Mouse (Mus musculus): ENCODE results near the gene Cep83.

Gene Cep83

DNA sequence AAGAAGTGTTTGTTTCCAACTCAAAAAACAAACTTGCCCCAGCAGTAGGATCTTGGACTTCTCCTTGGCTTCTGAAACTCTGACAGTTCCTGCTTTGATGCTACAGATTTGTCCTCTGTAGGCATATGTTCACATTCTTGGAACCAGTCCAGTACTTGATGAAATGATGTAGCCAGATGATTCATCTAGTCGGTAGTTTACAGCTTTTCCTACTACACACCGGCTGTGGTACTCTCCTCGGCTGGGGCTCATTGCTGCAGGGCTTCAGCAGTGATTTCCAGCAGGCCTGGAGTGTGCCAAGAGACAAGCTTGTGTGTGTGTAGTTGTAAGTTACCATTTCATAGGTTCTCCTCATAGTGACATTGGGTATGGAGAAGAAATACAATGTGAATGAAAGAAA, 83.0 kb downstream of the Cep83 start:
- in situ Hi-C loops (cut with MboI; ENCODE audit: unreplicated experiment in 2 of 2): loop anchor here in 1 of 2 experiments (10.0 kb wide), 1 partner anchor 147 kb away; no protein-coding TSS in a partner anchor

DNA sequence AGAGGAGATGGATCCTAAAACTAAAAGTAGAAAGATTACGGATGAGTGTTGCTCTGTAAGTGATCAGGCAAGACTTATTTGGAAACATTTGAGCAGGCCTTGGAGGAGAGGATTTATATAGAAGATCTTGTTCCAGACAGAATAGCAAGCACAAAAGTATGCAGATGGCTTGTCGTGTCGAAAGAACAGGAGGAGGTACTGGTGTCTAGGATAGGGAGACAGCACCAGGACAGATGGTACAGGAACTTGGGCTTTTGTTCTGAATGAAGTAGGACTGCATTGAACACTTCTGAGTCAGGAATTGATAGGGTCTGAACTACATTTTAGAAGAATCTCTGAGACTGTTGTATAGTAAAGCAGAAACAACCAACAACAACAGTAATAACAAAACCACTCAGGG, 89.1 kb downstream of the Cep83 start:
- in situ Hi-C loops (cut with MboI; ENCODE audit: unreplicated experiment in 2 of 2): loop anchor here in 1 of 2 experiments (10.0 kb wide), 1 partner anchor 153 kb away; no protein-coding TSS in a partner anchor

DNA sequence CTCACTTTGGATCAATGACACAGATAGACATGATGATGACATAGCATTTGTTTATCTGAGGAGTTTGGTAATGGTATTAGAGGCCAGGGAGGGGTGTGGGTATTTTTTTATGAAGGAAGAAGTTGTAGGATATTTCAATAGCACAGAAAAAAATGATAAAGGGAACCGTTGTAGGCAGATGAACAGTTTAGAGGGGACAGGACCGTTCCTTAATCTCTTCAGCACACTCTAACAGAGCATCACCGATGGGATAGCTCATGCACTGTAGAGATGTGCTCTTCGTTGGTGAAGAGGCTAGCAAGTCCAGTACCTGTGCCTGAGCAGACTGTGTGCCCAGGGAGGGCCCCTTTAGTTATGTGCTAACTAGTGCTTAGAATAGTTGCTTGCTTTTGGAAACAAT, 90.9 kb downstream of the Cep83 start:
- in situ Hi-C loops (cut with MboI; ENCODE audit: unreplicated experiment in 2 of 2): loop anchor here in 1 of 2 experiments (10.0 kb wide), 1 partner anchor 155 kb away; no protein-coding TSS in a partner anchor

DNA sequence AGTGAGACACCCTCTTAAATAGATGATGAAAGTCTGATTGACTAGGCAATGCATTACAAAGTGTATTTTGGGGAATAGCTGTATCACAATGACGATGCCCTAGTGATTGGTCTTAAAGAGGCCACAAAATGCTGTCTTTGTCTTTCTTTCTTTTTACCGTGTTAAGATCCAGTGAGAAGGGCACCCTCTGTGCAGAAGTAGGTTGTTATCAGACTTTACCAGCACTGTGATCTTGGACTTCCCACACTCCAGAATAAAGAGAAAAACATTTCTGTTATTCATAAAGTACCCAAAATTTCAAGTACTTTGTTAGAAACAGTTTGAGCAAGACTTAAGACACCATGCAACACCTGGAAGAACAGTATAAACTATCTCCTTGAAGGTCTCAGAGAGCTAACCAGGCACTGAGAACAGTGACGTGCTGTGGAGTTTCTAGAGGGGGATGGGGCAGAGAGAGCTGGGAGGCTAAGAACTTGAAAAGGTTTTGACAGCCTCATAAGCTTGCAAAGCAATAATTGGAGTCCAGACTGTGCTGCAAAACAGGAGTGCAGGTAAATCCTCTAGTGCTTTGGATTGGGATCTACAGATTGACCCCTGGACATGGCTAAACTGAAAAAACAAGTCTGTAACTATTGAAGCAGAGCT, 92.3 kb downstream of the Cep83 start:
- in situ Hi-C loops (cut with MboI; ENCODE audit: unreplicated experiment in 2 of 2): no loop called here

DNA sequence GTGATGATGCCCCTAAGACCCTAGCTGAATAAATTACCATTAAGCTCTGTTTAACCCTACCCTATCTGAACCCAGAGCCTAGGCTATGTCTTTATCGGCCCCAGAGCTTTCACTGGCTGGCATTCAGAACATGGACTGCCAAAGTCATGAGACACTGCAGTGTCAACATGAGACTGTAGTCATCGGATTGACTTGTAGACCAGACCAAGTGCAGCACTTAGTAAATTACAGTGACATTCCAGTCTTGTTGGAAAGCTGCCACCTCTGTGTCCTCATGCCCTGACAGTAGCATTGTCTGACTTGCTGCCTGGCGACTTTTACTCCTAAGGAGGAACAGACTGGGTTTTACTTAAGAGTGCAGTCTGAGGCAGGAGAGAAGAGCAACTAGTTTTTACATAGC, 100.8 kb downstream of the Cep83 start:
- in situ Hi-C loops (cut with MboI; ENCODE audit: unreplicated experiment in 2 of 2): no loop called here

DNA sequence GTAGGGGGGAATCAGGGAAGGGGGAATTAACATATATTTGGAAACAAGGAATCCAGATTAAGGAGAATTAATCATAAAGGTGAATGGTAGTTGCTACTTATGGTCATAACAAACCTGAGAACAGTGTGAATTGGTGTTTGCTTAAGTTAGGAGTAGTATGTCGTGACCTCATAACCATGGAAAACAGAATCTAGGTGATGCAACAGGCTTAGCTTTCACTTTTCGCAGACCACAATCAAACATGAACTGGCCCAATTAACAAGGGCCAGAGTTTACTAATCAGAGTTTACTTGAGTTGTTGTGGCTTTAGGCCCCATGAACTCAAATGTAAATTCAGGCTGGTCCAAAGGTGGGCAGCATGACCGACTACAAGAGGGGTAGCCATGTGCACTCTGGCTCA, 105.5 kb downstream of the Cep83 start:
- in situ Hi-C loops (cut with MboI; ENCODE audit: unreplicated experiment in 2 of 2): no loop called here

DNA sequence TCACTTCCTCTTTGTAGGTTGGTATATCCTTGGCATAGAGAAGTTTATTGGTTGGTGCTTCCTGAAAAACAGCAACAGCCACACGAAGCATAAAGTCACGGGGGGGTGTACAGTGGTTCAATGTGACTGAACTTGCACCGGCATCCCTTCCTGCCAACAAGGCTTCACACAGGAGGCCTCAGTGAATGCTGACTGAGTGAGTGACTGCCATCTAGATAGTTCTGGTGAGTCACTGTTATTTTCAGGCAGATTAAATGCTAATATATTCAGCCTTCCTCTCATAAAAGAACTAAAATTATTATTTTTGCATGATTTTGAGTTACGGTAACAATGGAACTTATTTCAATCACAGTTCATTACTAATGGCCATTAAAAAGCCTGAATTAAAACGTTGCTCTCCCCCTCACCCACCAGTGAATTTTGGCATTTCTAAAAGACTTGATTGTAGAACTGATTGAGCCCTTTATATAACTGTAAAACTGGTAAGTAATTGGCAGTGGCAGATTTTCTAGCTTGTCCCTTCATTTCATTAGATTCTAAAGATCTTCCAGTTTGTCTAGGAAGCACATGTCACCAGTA, 106.3 kb downstream of the Cep83 start:
- in situ Hi-C loops (cut with MboI; ENCODE audit: unreplicated experiment in 2 of 2): no loop called here

DNA sequence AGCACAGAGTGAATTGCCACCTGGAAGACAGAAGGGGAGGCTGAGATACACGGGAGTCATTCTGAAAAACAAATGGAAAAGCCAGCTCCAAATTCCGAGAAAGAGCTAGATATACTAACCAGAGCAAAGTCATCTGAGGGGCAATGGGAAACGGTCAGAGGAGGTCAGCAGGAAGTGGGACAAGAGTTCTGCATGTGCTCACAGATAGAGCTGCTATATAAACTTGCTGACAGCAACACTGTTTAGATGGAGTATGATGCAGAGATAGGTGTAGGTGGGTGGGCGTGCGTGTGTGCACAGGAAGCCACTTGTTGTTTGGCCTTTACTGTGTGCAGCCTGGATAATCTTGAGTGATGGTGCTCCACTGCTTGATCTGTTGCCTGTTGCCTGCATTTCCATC, 109.7 kb downstream of the Cep83 start:
- in situ Hi-C loops (cut with MboI; ENCODE audit: unreplicated experiment in 2 of 2): no loop called here

DNA sequence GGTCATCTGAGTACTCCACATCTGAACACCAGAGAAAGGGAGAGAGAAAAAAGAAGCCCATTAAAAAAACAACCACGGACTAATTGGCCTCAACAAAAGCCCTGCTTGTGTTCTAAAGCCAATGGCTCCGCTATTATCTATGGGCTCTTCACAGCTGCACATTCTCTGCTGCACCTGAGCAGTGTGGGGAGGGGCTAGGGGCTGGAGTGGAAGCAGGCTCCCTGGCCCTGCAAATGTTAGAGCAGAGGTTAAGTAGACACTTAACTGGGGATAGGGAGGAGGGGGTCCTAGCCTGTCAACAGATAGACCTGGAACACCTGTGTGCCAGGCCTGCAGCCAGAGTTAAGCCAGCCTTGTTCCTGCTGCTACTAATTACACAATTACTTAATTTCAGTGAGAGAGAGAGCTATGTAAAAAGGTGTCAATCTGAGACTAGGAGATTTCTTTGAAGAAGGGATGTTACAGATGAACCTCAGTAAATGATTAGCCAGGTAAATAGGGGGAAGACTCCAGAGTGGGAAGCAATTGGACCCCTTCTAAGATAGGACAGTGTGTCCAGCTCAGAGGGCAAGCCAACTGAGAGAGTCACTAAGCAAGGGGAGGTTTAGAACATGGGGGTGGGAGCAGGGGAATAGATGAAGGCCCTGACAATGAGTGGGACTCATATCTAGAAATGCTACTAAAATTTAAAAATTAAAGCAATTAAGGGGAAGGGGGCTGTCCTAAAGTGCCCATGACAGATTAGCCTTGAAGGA, 111.2 kb downstream of the Cep83 start:
- in situ Hi-C loops (cut with MboI; ENCODE audit: unreplicated experiment in 2 of 2): no loop called here

DNA sequence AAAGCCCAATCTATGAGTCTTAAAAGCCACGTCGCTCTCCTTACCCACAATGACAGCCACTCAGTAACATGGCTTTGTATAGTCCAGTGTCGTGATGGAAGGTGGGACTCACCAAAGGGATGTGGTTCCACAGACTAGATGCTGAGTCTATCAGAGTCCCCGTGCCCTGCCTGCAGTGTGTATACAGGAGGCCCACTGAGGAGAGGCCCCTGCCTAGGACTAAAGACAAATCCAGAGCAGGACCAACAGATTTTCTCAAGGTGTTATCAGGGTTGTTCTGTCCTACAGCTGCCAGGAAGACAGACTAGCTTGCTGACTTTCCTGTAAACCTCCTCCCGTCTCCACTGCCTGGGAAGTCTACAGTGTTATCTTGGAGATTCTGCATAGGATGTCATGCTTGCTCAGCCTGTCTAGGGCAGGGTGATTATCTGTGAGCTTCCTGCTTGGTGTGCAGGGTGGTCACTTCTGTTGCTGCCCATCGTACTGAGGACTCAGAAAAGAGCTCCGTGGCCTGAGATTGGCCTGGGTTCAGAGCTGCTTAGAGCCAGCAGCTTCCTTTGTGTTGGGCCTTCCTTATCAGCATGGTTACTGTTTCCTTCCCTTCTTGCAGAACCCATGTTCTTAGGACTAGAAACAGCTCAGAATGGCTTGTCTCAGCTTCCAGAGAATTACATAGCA, 112.4 kb downstream of the Cep83 start:
- in situ Hi-C loops (cut with MboI; ENCODE audit: unreplicated experiment in 2 of 2): no loop called here

DNA sequence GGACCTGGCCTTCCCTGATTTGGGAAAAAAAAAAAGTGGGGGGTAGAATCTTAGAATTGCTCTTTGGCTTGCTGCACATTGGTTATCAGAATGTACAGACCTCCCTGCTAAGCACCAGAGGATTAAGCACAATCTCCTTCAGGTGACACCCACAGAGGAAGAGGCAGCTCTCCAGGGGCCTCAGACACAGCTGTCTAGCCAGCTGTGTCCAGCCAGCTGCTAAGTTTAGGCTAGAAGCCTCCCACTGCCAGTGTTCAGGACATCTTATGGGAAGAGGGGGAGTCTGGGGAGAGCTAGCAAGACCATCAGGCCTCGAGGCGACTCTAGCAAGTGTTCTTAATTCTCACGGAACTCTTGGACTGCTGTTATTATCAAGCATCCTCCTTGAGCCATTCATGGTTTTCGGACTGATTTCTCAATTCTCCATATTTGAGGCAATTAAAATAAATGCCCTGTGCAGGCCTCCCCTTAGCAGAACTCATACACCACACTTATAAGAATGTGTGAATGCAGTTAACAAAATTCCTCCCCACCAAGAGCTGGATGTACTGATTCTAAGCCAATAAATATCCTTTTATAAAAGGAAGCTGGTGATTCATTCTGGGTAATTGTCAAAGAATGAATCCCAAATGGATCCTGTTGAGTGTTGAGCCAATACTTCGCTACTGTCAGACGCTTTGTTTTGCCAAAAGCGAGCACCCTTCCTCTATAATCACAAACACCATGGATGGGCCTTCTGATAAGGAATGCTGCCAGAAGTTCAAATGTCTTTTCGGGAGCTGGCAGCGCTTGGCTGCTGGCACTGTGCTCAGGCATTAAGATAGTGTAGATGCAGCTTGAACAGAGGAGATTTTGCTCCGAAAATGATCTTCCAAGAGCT, 115.8 kb downstream of the Cep83 start:
- in situ Hi-C loops (cut with MboI; ENCODE audit: unreplicated experiment in 2 of 2): no loop called here

DNA sequence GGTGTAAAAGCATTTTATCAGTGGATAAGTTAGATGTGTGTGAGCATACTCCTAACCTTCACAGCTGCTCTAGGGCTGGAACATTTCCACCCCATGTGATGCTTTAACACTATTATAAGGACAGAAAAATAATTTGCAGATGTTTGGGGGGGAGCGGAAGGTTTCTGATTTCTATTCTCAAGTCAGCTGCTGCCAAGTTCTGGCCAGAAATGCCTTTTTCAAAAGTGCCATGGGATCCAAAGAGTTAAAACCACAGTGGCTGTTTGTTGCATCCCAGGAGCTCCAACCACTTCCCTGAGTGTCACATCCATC, 116.4 kb downstream of the Cep83 start:
- in situ Hi-C loops (cut with MboI; ENCODE audit: unreplicated experiment in 2 of 2): no loop called here

DNA sequence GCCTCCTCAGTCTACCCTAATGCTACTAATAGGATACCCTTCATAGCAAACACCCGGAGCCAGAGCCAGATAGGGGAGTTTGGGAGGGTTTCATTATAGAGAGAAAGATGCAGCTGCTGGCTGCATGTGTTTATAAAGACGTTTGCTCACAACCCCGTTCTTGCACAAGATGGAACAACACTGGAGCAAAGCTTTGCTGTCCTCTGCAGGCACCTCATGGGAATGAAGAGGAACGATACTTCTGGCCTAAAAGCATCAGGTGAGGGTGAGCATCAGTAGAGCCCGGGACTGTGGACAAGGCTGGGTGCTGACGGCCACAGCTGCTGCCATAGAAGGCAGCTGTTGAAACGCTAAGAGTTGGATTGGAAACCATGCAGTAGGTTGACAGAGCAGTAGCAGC, 118.9 kb downstream of the Cep83 start:
- in situ Hi-C loops (cut with MboI; ENCODE audit: unreplicated experiment in 2 of 2): no loop called here

DNA sequence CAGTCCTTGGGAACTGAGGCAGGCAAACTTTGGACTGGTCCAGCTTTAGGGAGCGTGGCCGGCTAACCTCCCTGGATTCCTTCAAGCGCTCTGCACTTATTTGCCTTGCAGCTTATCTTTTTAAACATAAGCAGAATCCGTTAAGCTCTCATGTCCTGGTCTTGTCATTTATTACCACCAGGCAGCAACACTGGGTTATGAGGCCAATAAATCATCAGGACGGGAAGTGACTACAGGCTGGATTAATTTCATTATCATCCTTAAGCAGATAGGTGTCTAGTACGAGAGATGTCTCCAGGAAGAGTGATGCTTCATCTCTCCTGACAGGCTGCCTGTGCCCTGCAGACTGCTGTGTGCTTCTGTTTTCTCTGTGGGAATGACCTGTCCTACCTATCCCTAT, 119.8 kb downstream of the Cep83 start:
- in situ Hi-C loops (cut with MboI; ENCODE audit: unreplicated experiment in 2 of 2): no loop called here

DNA sequence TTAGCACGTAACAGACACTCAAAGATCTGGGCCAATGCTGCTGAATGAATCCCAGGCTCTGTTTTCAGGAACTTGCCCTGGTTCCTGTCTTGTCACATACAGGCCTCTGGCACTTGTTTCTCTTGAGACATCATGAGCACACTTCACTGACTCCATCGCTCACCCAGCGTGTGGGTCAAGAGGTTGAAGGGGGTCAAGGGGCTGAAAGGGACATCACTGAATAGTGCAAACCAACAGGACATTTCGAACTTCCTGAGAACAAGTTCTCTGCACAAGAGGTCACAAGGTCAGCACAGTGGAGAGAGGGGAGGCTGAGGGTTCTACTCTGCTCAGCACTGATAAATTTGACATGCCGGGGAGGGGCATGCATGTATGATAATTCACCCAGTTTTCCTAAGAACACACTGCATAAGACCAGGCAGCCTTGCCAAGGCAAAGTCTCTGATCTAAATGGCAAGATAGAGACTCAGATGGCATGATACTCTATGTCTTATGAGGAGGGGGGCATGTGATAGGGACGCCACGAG, 121.6 kb downstream of the Cep83 start:
- in situ Hi-C loops (cut with MboI; ENCODE audit: unreplicated experiment in 2 of 2): no loop called here

DNA sequence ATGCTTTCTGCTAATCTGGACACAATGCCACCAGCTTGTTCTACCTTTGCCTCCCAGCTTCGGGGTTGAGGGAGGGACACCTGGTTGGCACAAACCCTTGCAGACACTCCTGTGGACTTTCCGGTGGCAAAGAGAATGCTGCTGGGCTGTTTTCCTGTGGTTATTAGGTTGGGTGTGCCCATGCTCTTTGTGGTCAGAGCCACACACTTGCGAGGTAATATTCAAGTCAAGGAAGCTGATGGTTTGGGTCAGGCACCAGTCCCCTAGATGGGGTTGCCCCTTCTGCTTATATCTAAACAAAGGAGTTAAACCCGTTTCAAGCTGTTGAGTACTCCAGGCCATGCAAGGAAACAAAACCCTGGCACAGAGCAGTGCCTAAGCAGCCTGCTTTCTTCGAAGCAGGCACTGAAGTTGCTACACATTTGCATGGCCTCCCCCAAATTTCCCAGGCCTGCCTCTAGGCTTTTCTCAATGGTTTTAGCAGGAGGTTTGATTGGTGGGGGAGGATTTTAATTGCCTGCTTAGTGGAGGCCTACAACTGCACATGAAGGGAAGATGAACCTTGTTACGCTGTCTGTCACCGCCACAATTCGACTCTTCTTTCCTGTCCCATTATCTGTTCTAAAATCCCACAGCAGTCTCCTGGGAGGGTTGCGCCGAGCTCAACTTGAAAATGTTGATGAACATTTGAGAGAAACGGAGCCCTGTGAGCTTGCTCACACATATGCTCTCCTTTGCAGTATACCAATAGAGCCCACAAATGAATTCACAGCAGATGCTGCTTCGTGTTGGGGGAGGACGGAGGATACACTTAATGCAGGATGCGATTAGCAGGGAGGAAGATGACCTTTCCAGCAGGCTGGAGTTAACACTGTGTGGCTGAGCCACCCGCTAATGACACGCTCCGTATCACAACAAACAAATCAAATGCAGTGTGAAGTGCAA, 123.7 kb downstream of the Cep83 start:
- in situ Hi-C loops (cut with MboI; ENCODE audit: unreplicated experiment in 2 of 2): no loop called here

DNA sequence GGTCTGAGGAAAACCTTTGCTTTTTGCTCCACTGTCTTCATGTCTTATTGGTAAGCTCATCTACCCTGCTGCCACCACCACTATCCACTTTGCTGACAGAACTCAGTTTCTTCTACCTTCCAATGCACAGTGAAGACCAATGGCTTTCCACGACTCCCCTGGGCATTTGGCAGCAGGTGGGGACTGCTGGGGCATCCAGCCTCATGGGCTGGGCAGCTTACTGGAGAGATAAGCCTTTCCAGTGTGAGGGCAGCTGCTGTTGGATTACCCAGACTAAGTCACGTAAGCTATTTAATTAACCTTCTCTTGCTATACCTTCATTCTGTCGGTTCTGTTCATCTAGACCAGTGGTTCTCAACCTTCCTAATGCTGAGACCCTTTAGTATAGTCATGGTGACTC, 129.7 kb downstream of the Cep83 start:
- in situ Hi-C loops (cut with MboI; ENCODE audit: unreplicated experiment in 2 of 2): no loop called here

DNA sequence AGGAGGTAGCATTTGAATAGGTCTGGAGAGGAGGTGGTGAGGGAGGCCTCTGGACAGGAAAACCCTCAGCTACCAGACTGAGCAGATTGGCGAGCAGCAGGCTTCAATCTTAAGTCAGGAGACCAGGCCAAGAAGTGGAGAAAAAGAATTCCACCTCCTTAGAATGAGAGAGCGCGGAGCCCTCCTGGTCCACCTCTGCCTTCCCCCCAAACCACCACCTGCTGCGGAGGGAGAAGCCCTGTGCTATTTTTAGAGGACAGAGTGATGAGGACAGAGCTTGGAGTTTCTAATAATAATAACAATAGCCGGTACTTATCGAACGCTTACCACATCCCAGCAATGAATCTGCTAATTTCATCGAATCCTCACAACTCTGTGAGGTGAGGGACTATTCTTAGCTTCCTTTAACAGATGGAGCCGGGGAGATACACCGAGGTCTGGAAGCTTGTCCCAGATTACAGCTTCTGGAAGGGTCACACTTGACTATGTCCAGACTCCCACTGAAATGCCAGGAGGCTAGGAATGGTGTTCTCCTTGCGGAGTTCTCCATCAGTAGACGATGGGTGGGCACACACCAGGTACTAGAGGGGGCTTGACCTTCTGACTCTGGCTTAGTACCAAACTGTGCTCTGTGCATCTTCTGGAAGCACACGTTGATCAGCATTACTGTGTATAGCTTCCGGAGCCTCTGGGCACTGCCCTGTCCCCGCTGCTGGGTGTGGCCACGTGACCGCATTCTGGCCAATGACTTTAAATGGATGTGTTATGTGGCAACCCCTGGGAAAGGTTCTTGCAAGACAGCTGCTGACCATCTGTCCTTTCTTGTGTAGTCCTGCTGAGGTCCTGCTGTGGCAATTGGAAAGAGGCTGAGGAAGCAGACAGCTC, 130.6 kb downstream of the Cep83 start:
- in situ Hi-C loops (cut with MboI; ENCODE audit: unreplicated experiment in 2 of 2): no loop called here

Data from v-Abl transformed pro-B cells (cell line).